ENCODE assay signal across 18 mouse cellular contexts in genomic region chr5:112412781-112413180, GRCm38 (mm10). TPM values are rescaled to one million over a fixed set of nuclear protein-coding genes. Genes with fewer than 3 reads are reported as not detected.
A peak's percentile ranks its signal among the peaks of the same experiment; 100 is the strongest.
DNase-seq lines count a peak whose midpoint lies in the region; ATAC-seq and TF ChIP-seq lines count a peak whose summit lies in the region.
"Not testable (repeated sequence)": the region's sequence is repeated elsewhere in the genome, so short reads cannot be mapped to it uniquely, and the experiment has no call there.
"Had no signal": no experiment of that assay in that cellular context is flagged by ENCODE, and none has a peak within 500 bp of the region (broad histone marks: within the 10 kb centered on the region; RNA-seq: fewer than 3 reads in every experiment).

No protein-coding gene starts in this region.

- 86% methylated on average over 4 of the region's 4 CpGs for WGBS in midbrain, embryonic 13.5 days
- 84% methylated on average over 4 of the region's 4 CpGs for WGBS in midbrain, embryonic 15.5 days
- 84% methylated on average over 4 of the region's 4 CpGs for WGBS in midbrain, postnatal 0 days

- not testable (repeated sequence) for H3K9me3 ChIP-seq in midbrain, embryonic 13.5 days; midbrain, embryonic 15.5 days; midbrain, postnatal 0 days (ENCODE audit: low read length)

- peak; percentile 29 for DNase-seq in ES-CJ7 (ENCODE audit: low read depth, low spot score)
- DNase-seq in ZHBTc4 (ENCODE audit: low read depth, low spot score), result peak; percentile 70
- DNase-seq in layer of hippocampus, adult 2 months (ENCODE audit: low spot score in 2 of 2); midbrain, postnatal 0 days (ENCODE audit: low spot score): not testable (repeated sequence)

- not testable (repeated sequence) for ATAC-seq in midbrain, embryonic 13.5 days; midbrain, embryonic 15.5 days (replicated peaks); midbrain, postnatal 0 days (ENCODE audit: low FRiP score)

- H3K4me2 ChIP-seq in midbrain, embryonic 13.5 days (replicated peaks); midbrain, embryonic 15.5 days; midbrain, postnatal 0 days (ENCODE audit: low read depth, low read length, poor library complexity, severe bottlenecking): not testable (repeated sequence)

- H3K4me1 ChIP-seq in midbrain, embryonic 13.5 days (replicated peaks), result peaks cover 64% of the 10 kb centered on the region
- peaks cover 56% of the 10 kb centered on the region for H3K4me1 ChIP-seq in midbrain, embryonic 15.5 days
- H3K4me1 ChIP-seq in midbrain, postnatal 0 days (ENCODE audit: insufficient read depth, low read length), result peaks cover 37% of the 10 kb centered on the region

- not testable (repeated sequence) for TF ChIP-seq CTCF in layer of hippocampus, adult 2 months (conservative IDR thresholded peaks at IDR 0.05); midbrain, postnatal 0 days (IDR thresholded peaks at IDR 0.05)

- H3K4me3 ChIP-seq in layer of hippocampus, adult 2 months; midbrain, embryonic 13.5 days (replicated peaks); midbrain, embryonic 15.5 days; midbrain, postnatal 0 days (ENCODE audit: low read depth, low read length): not testable (repeated sequence)

- H3K27me3 ChIP-seq in midbrain, embryonic 13.5 days; midbrain, embryonic 15.5 days (replicated peaks); midbrain, postnatal 0 days (ENCODE audit: insufficient read depth, low read length): not testable (repeated sequence)

- H3K27ac ChIP-seq in layer of hippocampus, adult 2 months, result peak overlapping the region; percentile 95; the same call in 1 of the 2 replicates
- H3K27ac ChIP-seq in midbrain, embryonic 13.5 days, result peak overlapping the region; percentile 93
- H3K27ac ChIP-seq in midbrain, embryonic 15.5 days, result peak overlapping the region; percentile 86
- H3K27ac ChIP-seq in midbrain, postnatal 0 days (ENCODE audit: low read depth, low read length), result peak overlapping the region; percentile 83

- H3K36me3 ChIP-seq in midbrain, embryonic 13.5 days; midbrain, embryonic 15.5 days (replicated peaks); midbrain, postnatal 0 days (ENCODE audit: insufficient read depth, low read length): not testable (repeated sequence)

- H3K9ac ChIP-seq in midbrain, embryonic 13.5 days (replicated peaks); midbrain, embryonic 15.5 days; midbrain, postnatal 0 days (replicated peaks; ENCODE audit: low read length, poor library complexity, severe bottlenecking): not testable (repeated sequence)

RNA-seq across cellular contexts. Expression of gene Asphd2, which starts 18.1 kb away (rescaled TPM):
- 100 to 1,000 TPM; 223 to 224 TPM for total RNA-seq in layer of hippocampus, adult 2 months (2021)
- polyA plus RNA-seq in midbrain, embryonic 13.5 days (2015; fragmentation: Nextera tagmentation; extraction: Ambion mirVana), result 37.8 and 47.6 TPM in 2 replicates
- polyA plus RNA-seq in midbrain, embryonic 15.5 days (2015; fragmentation: Nextera tagmentation; extraction: Ambion mirVana), result 124 and 132 TPM in 2 replicates
- total RNA-seq in midbrain, postnatal 0 days (2014; rRNA removed), result 167 and 192 TPM in 2 replicates
- 153 and 162 TPM in 2 replicates for polyA plus RNA-seq in midbrain, postnatal 0 days (2015; fragmentation: Nextera tagmentation; extraction: Ambion mirVana)
- total RNA-seq: CH12.LX had no signal
- polyA plus RNA-seq: CD4-positive, CD25-positive, alpha-beta regulatory T cell, adult 4 months; erythroblast, embryonic 14.5 days had no signal

RNA-seq across cellular contexts. Expression of gene Gm6588, which starts 36.4 kb away (rescaled TPM):
- total RNA-seq in layer of hippocampus, adult 2 months (2021), result not detected
- 1.5 and 1.7 TPM in 2 replicates for polyA plus RNA-seq in midbrain, embryonic 13.5 days (2015; fragmentation: Nextera tagmentation; extraction: Ambion mirVana)
- polyA plus RNA-seq in midbrain, embryonic 15.5 days (2015; fragmentation: Nextera tagmentation; extraction: Ambion mirVana), result 1.3 and 1.5 TPM in 2 replicates
- not detected in 2 replicates for total RNA-seq in midbrain, postnatal 0 days (2014; rRNA removed)
- polyA plus RNA-seq in midbrain, postnatal 0 days (2015; fragmentation: Nextera tagmentation; extraction: Ambion mirVana), result 0.29 and 0.39 TPM in 2 replicates
- total RNA-seq: adrenal gland, adult 2 months; adrenal gland, postnatal 10 days; adrenal gland, postnatal 25 days; adrenal gland, postnatal 4 days; CH12.LX; common myeloid progenitor, adult 5-6 weeks; MEL had no signal
- polyA plus RNA-seq: adrenal gland, adult 2 months; brain, embryonic 14.5 days; CD4-positive, CD25-positive, alpha-beta regulatory T cell, adult 4 months; embryonic facial prominence, embryonic 11.5 days; embryonic facial prominence, embryonic 15.5 days; erythroblast, embryonic 14.5 days had no signal

RNA-seq across cellular contexts. Expression of gene Gm6583, which starts 56.9 kb away (rescaled TPM):
- not detected for total RNA-seq in layer of hippocampus, adult 2 months (2021)
- 0.14 and 0.17 TPM in 2 replicates for polyA plus RNA-seq in midbrain, embryonic 13.5 days (2015; fragmentation: Nextera tagmentation; extraction: Ambion mirVana)
- 0.14 and 0.39 TPM in 2 replicates for polyA plus RNA-seq in midbrain, embryonic 15.5 days (2015; fragmentation: Nextera tagmentation; extraction: Ambion mirVana)
- not detected in 2 replicates for total RNA-seq in midbrain, postnatal 0 days (2014; rRNA removed)
- 0.12 TPM in 1 of 2 replicates, not detected in the other for polyA plus RNA-seq in midbrain, postnatal 0 days (2015; fragmentation: Nextera tagmentation; extraction: Ambion mirVana)
- total RNA-seq: CH12.LX; common myeloid progenitor, adult 5-6 weeks had no signal
- polyA plus RNA-seq: adrenal gland, adult 2 months; brain, embryonic 14.5 days had no signal
